Mouse (Mus musculus) myocyte (in vitro differentiated cells): Measurements from ENCODE around the gene Foxk1. TPM values are rescaled to one million over a fixed set of nuclear protein-coding genes. Genes with fewer than 3 reads are reported as not detected.

ENCODE experiments used
- H3K27me3 ChIP-seq: one replicate; pipeline ENCODE4 v1.6.1; 2011; ENCODE audit not compliant: control insufficient read depth, insufficient read depth, insufficient read length
- H3K36me3 ChIP-seq: one replicate; pipeline ENCODE4 v1.6.1; 2011; ENCODE audit not compliant: control insufficient read depth, insufficient read depth
- H3K4me2 ChIP-seq: one replicate; pipeline ENCODE4 v1.6.1; 2011; ENCODE audit warnings: low read depth, control low read depth
- H3K4me3 ChIP-seq: one replicate; pipeline ENCODE4 v1.5.1; 2011; ENCODE audit warnings: mild to moderate bottlenecking, control low read depth, moderate library complexity
- H3K79me2 ChIP-seq: one replicate; pipeline ENCODE4 v1.6.1; 2011; ENCODE audit not compliant: control insufficient read depth, insufficient read depth
- H3ac ChIP-seq: one replicate; pipeline ENCODE4 v1.6.1; 2011; ENCODE audit not compliant: control insufficient read depth, insufficient read length
- CEBPB ChIP-seq: IDR thresholded peaks from 2 replicates; pipeline ENCODE4 v1.6.1; 2011; ENCODE audit warnings: mild to moderate bottlenecking, moderate library complexity; ENCODE audit not compliant: poor library complexity, insufficient read depth, severe bottlenecking
- E2F4 ChIP-seq: IDR thresholded peaks from one replicate; pipeline ENCODE4 v1.6.1; 2011; ENCODE audit warnings: mild to moderate bottlenecking, control low read depth, moderate library complexity; ENCODE audit not compliant: insufficient read depth
- MAX ChIP-seq: IDR thresholded peaks from one replicate; pipeline ENCODE4 v1.6.1; 2011; ENCODE audit warnings: low read depth, mild to moderate bottlenecking, control low read depth
- MYOD1 ChIP-seq, 3 experiments: IDR thresholded peaks; one replicate each; pipeline ENCODE4 v1.6.1; 2011; ENCODE audit warnings: control low read depth in 2 of 3, low read depth in 2 of 3, mild to moderate bottlenecking in 2 of 3, moderate library complexity in 1 of 3; ENCODE audit not compliant: insufficient read length in 2 of 3, control insufficient read depth in 1 of 3
- MYOG ChIP-seq, 3 experiments: IDR thresholded peaks; one replicate each; pipeline ENCODE4 v1.6.1; 2011; ENCODE audit warnings: control low read depth in 2 of 3, low read depth in 2 of 3, mild to moderate bottlenecking in 2 of 3; ENCODE audit not compliant: insufficient read length in 2 of 3, control insufficient read depth in 1 of 3, insufficient read depth in 1 of 3
- POLR2A ChIP-seq: IDR thresholded peaks from one replicate; pipeline ENCODE4 v1.6.1; 2011; ENCODE audit warnings: low read depth, mild to moderate bottlenecking, control low read depth, moderate library complexity; ENCODE audit not compliant: insufficient read length
- POLR2AphosphoS2 ChIP-seq: IDR thresholded peaks from one replicate; pipeline ENCODE4 v1.6.1; 2011; ENCODE audit warnings: low read depth, control low read depth; ENCODE audit not compliant: insufficient read length
- REST ChIP-seq: IDR thresholded peaks from one replicate; pipeline ENCODE4 v1.6.1; 2011; ENCODE audit warnings: mild to moderate bottlenecking, control low read depth, moderate library complexity; ENCODE audit not compliant: insufficient read depth, insufficient read length
- SRF ChIP-seq: IDR thresholded peaks from one replicate; pipeline ENCODE4 v1.6.1; 2011; ENCODE audit warnings: low read depth; ENCODE audit not compliant: control insufficient read depth, insufficient read length
- TCF12 ChIP-seq: IDR thresholded peaks from one replicate; pipeline ENCODE4 v1.6.1; 2011; ENCODE audit warnings: mild to moderate bottlenecking, control low read depth; ENCODE audit not compliant: poor library complexity, insufficient read depth, severe bottlenecking
- TCF3 ChIP-seq: IDR thresholded peaks from one replicate; pipeline ENCODE4 v1.6.1; 2011; ENCODE audit warnings: low read depth, control low read depth; ENCODE audit not compliant: insufficient read length
- USF1 ChIP-seq: IDR thresholded peaks from one replicate; pipeline ENCODE4 v1.6.1; 2011; ENCODE audit warnings: low read depth, mild to moderate bottlenecking, control low read depth, moderate library complexity
- polyA plus RNA-seq: library from polyadenylated mRNA; unstranded; fragments of >200 nt; fragmentation: generic; extraction: Trizol; gene quantifications from one replicate; pipeline ENCODE4 v1.2.1, GENCODE M21; 2012; ENCODE audit warnings: missing spikeins

Gene Foxk1
- polyA plus RNA-seq, 1 experiment = 10.4 TPM

- H3K27me3 ChIP-seq = no peaks in the 10 kb centered on the region
- H3K36me3 ChIP-seq = no peaks in the 10 kb centered on the region
- no peak overlapping the region for H3ac ChIP-seq
- peaks cover 13% of the 10 kb centered on the region for H3K79me2 ChIP-seq
- no peak overlapping the region for H3K4me2 ChIP-seq
- TF ChIP-seq E2F4 = no peak
- no peak overlapping the region for H3K4me3 ChIP-seq
Observed at GRCm38 (mm10) chr5:142443514-142443913, 42.2 kb downstream of the Foxk1 start.

GRCm38 (mm10) chr5:142443994-142444393, 42.7 kb downstream of the Foxk1 start:
- H3K79me2 ChIP-seq = peaks cover 13% of the 10 kb centered on the region
- no peak for TF ChIP-seq MYOG (IDR thresholded peaks at IDR 0.05; ENCODE audit: control insufficient read depth in 1 of 3, insufficient read depth in 1 of 3, insufficient read length in 2 of 3, low read depth in 2 of 3)
- no peaks in the 10 kb centered on the region for H3K36me3 ChIP-seq
- no peaks in the 10 kb centered on the region for H3K27me3 ChIP-seq
- no peak overlapping the region for H3K4me3 ChIP-seq
- H3K4me2 ChIP-seq = no peak overlapping the region
- H3ac ChIP-seq = no peak overlapping the region

- TF ChIP-seq CEBPB = no peak
- no peak for TF ChIP-seq POLR2AphosphoS2
- TF ChIP-seq MAX = no peak
- no peak for TF ChIP-seq REST
- TF ChIP-seq USF1 = no peak
- TF ChIP-seq MYOD1 (IDR thresholded peaks at IDR 0.05; ENCODE audit: control insufficient read depth in 1 of 3, insufficient read length in 2 of 3, low read depth in 2 of 3) = no peak
- no peak for TF ChIP-seq POLR2A
- no peak for TF ChIP-seq MYOG (IDR thresholded peaks at IDR 0.05; ENCODE audit: control insufficient read depth in 1 of 3, insufficient read depth in 1 of 3, insufficient read length in 2 of 3, low read depth in 2 of 3)
- no peak for TF ChIP-seq TCF12
- no peak overlapping the region for H3ac ChIP-seq
- H3K4me2 ChIP-seq = peak overlapping the region; percentile 3
- H3K79me2 ChIP-seq = peaks cover 13% of the 10 kb centered on the region
- no peaks in the 10 kb centered on the region for H3K36me3 ChIP-seq
- no peaks in the 10 kb centered on the region for H3K27me3 ChIP-seq
- no peak overlapping the region for H3K4me3 ChIP-seq
Observed at GRCm38 (mm10) chr5:142444791-142445531, 43.7 kb downstream of the Foxk1 start.

GRCm38 (mm10) chr5:142445709-142446108, 44.4 kb downstream of the Foxk1 start:
- Histone ChIP-seq H3K4me3 (no peak overlapping the region), H3K36me3 (no peaks in the 10 kb centered on the region), H3K27me3 (no peaks in the 10 kb centered on the region), H3ac (no peak overlapping the region), H3K4me2 (peak overlapping the region; percentile 3), H3K79me2 (peaks cover 13% of the 10 kb centered on the region)
- TF ChIP-seq POLR2A = no peak
- TF ChIP-seq CEBPB = no peak
- TF ChIP-seq MYOG (IDR thresholded peaks at IDR 0.05; ENCODE audit: control insufficient read depth in 1 of 3, insufficient read depth in 1 of 3, insufficient read length in 2 of 3, low read depth in 2 of 3) = peak in 1 of 3 experiments; percentile 21
- TF ChIP-seq E2F4 = no peak
- no peak for TF ChIP-seq REST

- TF ChIP-seq CEBPB = no peak
- TF ChIP-seq MYOG (IDR thresholded peaks at IDR 0.05; ENCODE audit: control insufficient read depth in 1 of 3, insufficient read depth in 1 of 3, insufficient read length in 2 of 3, low read depth in 2 of 3) = peak in 1 of 3 experiments; percentile 11
- TF ChIP-seq MYOD1 (IDR thresholded peaks at IDR 0.05; ENCODE audit: control insufficient read depth in 1 of 3, insufficient read length in 2 of 3, low read depth in 2 of 3) = peak in 1 of 3 experiments; percentile 38
- H3K4me2 ChIP-seq = no peak overlapping the region
Observed at GRCm38 (mm10) chr5:142448076-142448475, 46.8 kb downstream of the Foxk1 start.

GRCm38 (mm10) chr5:142448623-142449022, 47.3 kb downstream of the Foxk1 start:
- no peaks in the 10 kb centered on the region for H3K36me3 ChIP-seq
- no peak for TF ChIP-seq POLR2AphosphoS2
- no peak for TF ChIP-seq MYOG (IDR thresholded peaks at IDR 0.05; ENCODE audit: control insufficient read depth in 1 of 3, insufficient read depth in 1 of 3, insufficient read length in 2 of 3, low read depth in 2 of 3)
- TF ChIP-seq SRF = no peak
- no peak for TF ChIP-seq TCF12
- TF ChIP-seq E2F4 = no peak
- no peak for TF ChIP-seq CEBPB
- no peak for TF ChIP-seq MAX
- no peak for TF ChIP-seq TCF3
- TF ChIP-seq POLR2A = no peak
- no peak for TF ChIP-seq MYOD1 (IDR thresholded peaks at IDR 0.05; ENCODE audit: control insufficient read depth in 1 of 3, insufficient read length in 2 of 3, low read depth in 2 of 3)
- TF ChIP-seq USF1 = no peak
- no peak for TF ChIP-seq REST
- no peak overlapping the region for H3ac ChIP-seq
- no peaks in the 10 kb centered on the region for H3K27me3 ChIP-seq
- no peak overlapping the region for H3K4me3 ChIP-seq
- no peak overlapping the region for H3K4me2 ChIP-seq
- H3K79me2 ChIP-seq = peaks cover 9% of the 10 kb centered on the region

More at GRCm38 (mm10) chr5:142448076-142448475, 46.8 kb downstream of the Foxk1 start:
- Histone ChIP-seq H3K27me3 (no peaks in the 10 kb centered on the region), H3ac (no peak overlapping the region), H3K4me3 (no peak overlapping the region), H3K36me3 (no peaks in the 10 kb centered on the region), H3K79me2 (peaks cover 13% of the 10 kb centered on the region)
